Mouse (Mus musculus): ENCODE measurements at regions not wholly inside any gene's neighbourhood (a gene's known extent, or its start where the extent isn't known, plus 50 kb on each side); places are given as distances from the start of the nearest gene placed in this dataset.
"Not testable (repeated sequence)": the region's sequence is repeated elsewhere in the genome, so short reads cannot be mapped to it uniquely, and the experiment has no call there.

DNA sequence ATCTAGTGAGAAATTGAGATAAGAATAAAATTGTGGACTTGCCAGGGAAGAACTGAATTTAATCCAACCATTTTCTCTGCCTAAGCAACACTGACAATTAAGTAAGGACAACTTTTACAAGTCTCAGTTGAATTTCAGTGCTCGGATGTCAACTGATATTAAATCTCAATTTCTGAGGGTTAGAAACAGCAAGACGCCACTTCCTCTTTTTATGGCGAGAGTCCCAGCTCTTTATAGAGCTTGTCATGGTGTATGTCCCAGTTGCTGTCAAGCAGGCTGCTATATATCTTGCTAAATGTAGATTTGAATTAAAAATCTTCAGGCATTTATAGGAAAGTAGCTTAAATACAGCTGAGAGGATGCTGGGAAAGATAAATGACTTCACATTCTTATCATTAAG is 697.8 kb upstream of the Got2 start:
- no peak for DNase-seq

DNA sequence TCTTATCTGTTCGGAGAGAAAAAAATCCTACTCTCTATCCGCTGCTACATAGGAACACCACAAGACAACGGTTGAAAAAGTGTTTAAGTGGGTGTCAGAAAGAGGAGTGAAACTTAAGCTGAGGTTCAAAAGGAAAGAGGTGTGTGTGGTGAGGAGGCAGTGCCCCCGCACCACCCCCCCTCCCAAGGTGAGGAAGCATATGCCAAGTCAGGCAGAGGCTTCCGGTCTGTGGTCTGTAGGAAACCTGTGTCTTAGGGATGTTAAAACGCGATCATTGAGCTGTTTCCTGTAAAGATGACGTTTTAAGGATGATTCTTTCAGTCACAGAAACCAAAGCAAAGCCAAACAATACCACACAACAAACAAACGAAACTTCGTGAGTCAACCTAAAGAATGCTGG is 664.2 kb upstream of the Got2 start:
- no peak for DNase-seq

DNA sequence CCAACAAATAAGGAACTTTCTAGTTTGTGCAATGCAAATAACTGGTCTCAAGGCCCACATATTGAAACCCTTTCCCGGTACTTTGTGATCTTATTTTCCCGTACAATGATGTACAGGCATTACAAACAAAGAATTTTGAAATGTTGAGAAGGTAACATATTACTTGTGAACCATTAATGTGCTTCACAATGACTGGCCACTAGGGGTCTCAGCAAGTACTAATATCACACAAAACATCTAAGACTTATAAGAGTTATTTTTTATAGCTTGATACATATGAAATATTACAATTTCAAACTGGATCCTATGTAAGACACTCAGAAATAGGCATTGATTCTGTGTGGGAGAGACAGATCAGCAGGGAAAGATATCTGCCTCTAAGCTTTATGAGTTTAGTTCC is 662.1 kb upstream of the Got2 start:
- no peak for DNase-seq

DNA sequence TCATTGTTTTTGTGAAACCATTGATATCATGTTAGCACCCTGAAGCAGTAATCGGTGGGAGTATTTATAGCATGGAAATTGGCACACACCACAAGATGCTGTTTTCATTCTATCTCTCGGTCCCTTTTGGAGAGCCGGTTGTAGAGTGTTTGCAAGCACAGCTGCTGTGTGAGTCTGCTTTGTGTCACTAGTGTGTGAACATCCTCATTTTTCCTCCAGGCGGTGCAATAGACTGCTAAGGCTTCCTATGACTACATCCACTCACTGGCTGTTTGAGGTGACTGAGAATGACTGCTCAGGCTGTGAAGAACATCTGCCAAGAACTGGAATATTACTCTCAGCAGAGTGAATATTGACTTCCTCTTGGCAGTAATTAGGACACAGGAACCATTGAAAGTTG is 660.3 kb upstream of the Got2 start:
- no peak for DNase-seq

DNA sequence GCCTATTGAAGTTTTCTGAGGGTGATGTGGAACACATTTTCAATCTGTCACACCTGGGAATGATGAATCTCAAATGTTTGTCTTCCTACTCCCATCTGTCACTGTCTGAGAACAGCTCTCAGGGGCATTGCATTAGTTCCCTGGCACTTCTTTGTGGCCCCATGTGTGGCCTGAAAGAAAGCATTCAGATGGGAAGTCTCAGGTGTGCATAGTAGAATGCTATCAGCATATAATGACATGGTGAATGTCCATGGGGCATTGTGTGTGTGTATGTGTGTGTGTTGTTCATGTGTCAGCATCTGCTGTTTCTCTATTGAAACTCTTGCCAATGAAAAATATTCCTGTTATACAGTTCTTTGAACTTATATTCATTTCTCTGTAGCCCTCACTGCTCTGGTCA is 659.8 kb upstream of the Got2 start:
- DNase-seq = no peak

DNA sequence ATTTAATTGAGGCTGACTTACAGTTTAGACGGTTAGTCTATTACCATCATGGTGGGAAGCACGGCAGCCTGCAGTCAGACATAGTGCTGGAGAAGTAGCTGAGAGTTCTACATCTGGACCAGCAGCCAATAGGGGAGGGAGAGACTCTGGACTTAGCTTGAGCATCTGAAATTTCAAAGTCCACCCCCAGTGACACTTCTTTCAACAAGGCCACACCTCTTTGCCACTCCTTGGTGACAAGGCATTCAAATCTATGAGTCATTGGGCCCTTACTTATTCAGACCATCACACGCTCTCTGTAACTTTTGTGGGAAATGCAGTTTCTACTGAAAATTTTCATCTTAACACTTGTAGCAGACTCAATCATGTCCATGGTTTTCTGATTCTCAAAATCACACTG is 653.9 kb upstream of the Got2 start:
- no peak for DNase-seq

DNA sequence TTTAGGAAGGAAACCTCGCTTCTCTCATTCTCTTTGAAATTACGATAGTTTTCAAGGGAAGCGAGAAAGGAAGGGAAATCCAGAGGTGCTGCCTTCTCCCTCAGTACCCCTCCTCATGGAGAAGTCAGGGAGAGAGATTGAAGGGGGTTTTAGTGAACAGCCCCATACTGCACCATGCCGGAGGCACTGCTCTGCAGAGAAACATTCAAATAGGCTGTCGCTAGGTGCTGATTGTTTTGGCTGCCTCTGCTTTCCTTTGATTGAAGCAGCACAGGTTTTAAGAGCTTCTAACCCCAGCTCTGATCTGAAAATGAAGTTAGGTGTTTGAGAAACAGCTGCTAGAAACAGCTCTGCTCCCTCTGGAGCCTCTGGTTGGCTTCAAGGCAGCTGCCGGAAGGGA is 610.5 kb upstream of the Got2 start:
- DNase-seq = no peak

DNA sequence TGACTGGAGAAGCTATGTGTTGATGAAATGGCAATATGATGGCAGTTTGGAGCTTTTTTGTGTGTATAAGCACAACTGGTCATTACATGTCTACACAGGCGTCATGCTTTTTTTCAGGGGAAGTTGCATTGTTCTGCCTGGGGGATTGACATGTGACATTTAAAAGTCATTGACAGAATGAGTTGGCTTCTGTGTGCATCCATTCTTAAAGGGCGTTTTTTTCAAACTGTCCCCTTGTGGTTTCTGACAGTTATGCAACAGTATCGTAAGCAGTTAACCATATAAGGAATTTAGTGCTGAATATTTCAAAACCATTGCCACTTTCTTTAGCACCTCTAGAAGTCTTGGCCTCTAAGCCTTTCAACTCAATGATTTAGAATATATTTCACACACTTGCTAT is 607.1 kb upstream of the Got2 start:
- DNase-seq = no peak

DNA sequence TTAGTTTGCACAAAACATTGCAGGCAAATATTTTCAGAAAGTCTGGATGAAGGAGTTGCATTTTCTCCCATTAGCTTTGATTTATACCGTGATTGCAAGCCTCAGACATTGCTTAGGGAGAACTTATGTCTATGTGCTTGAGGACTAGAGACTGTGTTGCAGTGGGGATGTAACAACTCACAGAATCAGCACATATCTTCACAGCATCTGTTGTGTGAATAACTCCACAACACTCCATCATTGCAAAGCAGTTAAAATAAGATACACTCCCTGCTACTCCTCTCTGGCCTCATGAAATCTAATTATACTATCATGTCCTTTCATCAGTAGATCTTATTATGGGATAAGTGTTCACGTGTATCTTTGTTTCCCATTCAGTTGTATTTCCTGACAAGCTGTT is 601.5 kb upstream of the Got2 start:
- DNase-seq = no peak

DNA sequence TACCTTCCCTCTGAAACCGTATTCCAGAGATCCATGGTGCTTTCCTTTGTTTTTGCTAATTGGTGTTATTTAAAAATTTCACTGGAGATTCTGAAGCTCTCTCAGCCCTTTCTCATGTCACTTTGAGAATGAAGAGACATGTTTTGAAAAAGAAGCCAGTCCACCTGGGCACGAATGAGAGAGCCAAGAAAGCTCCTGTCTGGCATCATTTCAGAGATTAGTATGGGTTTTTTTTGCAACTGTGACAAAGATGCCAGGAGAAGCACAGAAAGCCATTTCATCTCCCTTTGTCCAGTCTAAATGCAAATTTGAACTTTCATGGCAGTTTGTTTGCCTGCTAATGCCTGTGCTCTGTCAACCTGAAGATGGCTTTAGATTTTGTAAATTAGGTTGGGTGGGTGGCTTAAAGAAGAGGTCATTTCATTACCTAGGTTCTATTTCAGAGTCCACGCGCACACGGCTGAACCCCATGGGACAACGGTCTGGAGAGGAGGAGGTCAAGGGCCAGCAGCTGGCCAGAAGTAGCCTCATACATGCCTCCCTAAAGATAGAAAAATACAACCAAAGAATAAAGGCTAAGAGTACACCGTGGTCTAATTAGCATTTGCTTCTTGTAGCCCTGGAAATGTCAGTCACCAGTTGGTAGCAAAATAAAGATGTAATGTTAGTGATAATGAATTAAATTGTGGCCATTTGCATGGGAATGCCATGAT is 600.5 kb upstream of the Got2 start:
- no peak for DNase-seq

DNA sequence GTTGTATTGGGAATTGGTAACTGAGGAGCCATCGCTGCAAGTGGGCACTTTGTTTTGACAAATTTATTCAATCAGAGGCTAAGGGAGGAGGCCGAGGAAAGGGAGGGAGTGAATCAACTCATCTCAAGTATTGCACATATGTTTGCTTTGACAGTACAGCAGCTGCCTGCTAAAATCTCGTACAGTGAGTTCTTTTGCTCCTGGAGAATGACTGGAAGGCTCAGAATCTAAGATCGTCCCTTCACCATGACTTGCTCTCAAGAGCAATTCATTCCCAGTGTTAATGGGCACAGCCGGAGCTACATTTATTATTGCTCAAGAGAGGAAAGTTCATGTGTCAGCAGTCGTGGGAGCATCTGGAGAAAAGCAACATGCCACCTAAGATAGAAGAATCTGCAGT is 567.6 kb upstream of the Got2 start:
- DNase-seq = no peak

DNA sequence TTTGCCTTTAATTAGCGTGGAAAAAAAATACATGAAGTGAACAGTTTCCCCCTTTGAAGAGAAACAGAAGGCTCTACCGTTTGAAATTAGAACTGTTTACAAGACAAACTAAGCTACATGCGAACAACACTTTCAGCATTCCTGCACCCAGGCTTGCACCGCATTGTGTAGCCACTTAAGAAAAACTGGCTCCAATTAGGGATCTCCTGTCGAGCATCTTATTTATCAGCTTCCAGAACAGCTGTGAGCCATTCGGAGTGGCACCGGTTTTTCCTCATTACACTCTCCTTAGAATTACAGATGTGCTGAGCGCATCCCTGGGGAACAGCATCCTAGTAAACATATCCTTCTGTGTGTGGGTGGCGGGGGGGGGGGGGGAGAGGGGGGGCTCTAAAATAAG is 567.0 kb upstream of the Got2 start:
- no peak for DNase-seq

DNA sequence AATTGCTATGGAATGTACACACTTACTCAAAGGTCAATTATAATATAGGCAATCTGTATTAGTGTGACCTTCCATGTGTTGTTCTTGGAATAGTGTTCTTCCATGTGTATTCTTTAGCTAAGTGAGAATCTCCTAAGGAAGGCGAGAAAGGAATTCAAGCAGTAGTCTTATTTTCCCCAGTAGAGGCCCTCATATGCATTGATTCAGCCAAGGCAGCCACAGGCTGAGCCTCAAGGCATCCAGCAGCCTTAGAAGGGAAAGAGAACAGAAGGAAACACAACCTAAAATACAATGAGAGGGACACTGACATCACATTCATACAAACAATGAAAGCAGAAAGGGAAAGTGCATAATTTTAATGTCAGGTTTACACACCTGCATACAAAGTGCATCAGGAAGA is 541.4 kb upstream of the Got2 start:
- DNase-seq = no peak

DNA sequence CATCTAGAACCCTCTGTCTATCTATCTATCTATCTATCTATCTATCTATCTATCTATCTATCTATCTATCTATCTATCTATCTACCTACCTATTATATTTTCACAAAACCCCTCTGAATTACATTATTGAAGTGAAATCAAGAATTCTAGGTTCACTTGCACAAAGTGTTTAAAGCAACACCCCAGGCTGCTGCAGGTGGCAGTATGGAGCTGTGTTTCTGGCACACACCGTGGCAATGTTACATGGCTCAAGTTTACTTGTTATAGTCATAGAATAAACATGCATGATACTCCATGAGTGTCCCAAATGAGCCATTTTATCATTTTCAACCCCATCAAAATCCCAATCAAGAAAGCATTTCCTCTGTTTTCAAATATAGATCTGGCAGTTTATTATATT is 538.6 kb upstream of the Got2 start:
- DNase-seq = no peak

DNA sequence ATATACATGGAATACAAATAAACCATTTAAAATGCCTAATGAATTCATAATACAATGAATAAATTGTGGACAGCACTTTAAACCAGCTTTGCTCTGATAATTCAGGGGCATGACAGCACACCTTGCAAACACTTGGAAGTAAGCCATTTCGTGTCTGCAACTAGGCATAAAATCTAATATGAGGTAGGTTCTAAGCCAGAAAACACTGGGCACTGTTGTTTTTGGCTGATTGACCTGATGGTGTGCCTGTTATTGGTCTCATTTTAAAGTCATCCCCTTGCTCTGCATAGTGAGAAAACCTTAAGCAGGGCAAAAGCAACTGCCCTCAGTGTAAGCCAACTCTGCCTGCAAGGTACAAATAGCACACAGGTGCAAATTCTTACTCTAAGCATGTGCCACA is 521.3 kb upstream of the Got2 start:
- DNase-seq = no peak

DNA sequence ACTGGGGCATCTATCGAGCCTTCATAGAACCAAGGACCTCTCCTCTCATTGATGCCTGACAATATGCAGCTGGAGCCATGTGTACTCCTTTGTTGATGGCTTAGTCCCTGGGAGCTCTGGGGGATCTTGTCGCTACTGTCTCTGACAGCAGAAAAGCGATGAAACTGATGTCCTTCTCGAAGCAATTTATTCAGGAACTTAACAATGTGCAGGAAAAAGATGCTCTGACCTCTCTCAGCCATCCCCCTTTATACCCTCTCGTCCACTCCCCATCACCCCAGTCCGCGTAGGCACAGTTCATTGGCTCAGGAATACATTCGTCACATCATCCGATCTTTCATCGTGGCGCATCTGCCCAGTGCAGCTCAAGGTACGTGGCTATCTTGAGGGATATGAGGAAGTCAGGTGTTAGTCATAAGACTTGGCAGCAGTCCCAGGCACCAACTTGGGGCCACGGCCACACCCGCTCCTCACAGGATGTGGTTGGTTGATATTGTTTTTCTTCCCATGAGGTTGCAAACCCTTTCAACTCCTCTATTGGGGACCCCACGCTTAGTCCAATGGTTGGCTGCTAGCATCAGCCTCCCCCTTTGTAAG is 516.3 kb upstream of the Got2 start:
- no peak for DNase-seq

DNA sequence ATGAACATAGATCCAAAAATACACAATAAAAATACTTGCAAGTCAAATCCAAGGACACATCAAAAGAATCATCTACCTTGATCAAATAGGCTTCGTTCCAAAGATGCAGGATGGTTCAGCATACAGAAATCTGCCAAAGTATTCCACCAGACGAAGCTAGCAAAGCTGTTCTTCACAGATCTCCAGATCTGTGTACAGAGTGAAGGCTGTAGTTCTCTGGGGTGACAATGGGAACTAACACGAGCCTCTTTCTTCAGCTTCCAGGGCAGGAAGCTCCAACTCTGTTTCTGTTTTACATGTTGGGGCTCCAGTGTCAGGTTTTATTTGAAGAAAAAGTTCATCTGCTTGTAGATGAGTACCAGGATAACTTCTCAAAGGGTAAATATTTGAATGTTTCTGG is 515.3 kb upstream of the Got2 start:
- no peak for DNase-seq

DNA sequence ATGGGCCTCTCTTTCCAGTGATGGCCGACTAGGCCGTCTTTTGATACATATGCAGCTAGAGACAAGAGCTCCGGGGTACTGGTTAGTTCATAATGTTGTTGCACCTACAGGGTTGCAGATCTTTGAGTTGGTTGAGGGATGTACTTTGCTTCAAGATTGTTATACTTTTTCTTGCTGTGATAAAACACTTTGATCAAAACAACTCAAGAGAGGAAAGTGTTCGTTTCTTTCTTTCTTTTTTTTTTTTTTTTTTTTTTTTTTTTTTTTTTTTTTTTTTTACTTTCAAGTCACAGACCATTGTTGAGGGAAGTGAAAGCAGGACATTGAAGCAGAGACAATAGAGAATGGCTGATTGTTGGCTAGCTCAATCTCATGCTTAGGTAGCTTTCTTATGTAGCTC is 511.0 kb upstream of the Got2 start:
- not testable (repeated sequence) for DNase-seq

DNA sequence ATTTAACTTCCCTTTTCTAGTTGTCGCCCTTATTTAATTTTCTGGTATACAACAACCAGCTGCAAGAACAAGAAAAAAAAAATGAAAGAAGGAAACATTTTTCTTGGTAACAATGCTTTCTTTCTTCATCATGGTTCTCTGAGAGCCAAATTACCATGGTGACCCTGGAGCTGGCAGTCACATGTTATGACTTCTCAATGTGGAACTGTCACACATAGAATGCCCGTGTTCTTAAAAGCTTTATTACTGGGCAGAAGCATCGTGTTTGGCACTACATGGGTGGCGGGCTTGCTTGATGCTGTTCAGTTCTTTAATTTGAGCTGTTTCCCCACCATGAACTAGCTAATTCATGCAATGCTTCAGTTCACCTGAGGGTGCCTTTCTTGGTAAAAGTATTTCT is 504.7 kb upstream of the Got2 start:
- no peak for DNase-seq

DNA sequence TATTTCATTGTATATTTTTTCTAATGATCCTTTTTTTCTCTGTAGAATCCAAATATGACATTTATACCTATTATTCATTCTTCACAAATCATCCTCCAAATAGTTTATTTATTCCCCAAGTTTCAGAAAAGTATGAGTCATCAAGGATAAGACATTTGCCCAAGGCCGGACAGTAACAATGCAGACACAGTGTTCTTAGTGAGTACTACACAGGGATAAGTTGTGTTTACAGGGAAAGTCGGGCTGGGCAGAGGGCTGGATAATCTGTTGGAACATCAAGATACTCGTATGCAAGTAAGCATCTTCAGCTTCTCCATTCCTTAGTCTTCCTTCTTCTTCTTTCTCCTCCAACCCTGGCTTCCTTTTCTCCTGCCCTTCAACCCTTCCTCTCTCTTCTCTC is 500.9 kb upstream of the Got2 start:
- peak; percentile 30 for DNase-seq

DNA sequence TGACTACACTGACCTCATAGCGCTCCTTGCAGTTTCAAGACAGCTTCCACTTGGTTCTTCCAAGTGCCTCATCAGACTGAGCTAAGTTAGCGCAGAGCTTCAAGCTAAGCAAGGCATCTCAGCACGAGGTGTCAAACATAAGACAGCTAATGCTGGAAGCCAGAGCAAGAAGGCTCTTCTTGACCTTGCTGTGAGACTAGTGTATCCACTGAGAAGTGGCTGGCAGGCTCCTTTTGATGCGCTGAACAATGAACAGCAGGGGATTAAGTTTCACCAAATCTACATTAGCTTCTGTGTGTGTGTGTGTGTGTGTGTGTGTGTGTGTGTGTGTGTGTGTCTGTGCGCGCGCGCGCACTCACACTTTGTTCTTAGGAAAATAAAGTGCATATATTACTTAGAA is 482.2 kb upstream of the Got2 start:
- DNase-seq = no peak

DNA sequence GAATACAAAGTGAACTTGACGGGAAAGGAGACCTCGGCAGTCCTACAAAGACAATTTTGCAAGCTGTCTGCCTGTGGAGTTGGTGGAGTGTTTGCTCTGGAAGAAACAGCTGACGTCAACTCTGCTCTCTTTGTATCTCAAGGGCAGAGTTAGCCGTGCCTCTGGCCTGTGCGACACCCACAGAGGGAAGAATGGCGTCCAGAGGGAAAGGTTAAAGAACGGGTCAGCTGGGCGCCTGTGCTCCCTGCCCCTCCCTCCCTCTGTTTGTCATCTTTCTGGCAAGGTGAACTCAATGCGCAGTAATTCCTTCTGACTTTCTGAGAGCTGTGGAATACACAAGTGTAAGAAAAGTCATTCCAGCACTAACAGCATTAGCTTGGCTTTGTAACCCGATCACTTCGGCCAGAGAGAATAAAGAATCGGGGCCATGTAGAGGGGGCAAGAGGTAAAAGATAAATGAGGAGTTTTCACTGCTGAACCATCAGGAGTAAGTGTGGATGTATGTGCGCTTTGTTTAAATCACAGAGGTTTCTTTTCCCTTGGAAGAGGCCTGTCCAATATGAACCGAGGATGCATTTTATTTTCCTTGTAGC is 474.6 kb upstream of the Got2 start:
- peak; percentile 26 for DNase-seq

DNA sequence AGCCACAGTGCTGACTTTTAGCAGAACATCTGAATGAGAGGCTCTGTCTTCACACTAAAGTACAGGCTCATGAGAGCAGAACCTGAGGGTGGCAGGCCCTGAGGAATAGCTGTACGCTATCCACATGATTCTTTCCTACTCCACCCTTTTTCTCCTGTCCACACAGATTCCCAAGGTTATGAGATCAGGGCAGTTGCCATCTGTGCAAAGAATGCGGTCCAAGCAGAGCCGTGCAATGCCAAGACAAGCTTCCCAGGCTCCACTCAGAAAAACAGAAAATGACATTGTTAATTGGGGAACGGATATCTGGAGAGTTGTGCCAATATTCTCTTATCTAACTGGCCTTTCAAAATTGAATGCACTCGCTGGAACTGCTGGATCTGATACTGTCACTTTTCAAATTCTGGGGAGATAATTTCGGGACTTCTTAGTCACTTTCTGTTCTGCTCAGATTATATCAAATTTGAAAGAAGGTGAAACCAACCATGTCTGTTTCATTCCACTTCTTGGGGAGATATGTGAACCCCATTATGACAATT is 462.3 kb upstream of the Got2 start:
- no peak for DNase-seq

DNA sequence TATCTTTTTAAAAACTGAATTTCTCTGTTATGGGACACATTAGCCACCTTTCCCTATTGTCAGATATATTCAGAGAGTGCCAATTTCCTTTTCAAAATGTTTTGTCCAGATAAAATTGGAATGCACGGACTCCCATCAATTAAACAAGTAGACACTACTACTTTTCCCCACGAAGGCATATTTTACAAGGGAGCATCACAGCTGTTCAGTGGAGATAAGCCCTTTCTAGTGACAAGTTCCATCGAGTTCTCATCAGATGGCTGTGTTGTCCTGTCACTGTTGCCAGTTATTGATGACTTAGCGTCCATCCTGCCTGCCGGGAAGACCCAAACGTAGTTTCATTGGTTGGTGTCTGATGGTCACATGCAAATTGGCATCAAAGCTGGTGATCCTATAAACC is 461.2 kb upstream of the Got2 start:
- DNase-seq = no peak
